Mouse (Mus musculus): ENCODE results near the gene Aes. TPM values are rescaled to one million over a fixed set of nuclear protein-coding genes. Genes with fewer than 3 reads are reported as not detected.

Aes gene
- polyA plus RNA-seq, 1 experiment from 2014 or later, result 429 TPM

DNA sequence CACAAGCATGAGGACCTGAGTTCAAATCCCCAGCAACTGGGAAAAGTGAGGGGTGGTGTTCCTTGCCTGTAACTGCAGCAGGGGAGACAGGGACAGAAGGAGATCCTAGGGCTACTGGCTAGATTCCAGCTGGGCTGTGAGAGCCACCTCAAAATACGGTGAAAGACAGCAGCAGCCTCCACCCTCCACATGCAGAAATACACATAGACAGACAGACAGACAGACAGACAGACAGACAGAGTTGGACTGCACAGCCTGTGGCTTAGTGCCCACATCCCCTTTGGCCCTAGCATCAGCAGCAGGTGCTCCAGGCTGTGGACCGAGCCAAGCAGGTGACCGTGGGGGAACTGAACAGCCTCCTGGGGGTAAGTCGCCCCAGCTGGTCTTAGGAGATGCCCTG is 20.7 kb downstream of the Aes start:
- DNase-seq (ENCODE audit: low spot score) (no peak), ATAC-seq (ENCODE audit: low FRiP score, low TSS enrichment) (no peak)
- 76% methylated on average over 4 of the region's 4 CpGs for WGBS
- Histone ChIP-seq H3K9ac (ENCODE audit: low read length) (no peak overlapping the region), H3K27ac (replicated peaks) (no peak overlapping the region), H3K4me2 (replicated peaks; ENCODE audit: low read depth) (no peak overlapping the region), H3K9me3 (ENCODE audit: control insufficient read depth, low read length) (no peaks in the 10 kb centered on the region), H3K4me3 (ENCODE audit: low read depth, low read length) (no peak overlapping the region), H3K27me3 (ENCODE audit: control insufficient read depth, insufficient read depth, low read length) (no peaks in the 10 kb centered on the region), H3K36me3 (ENCODE audit: control insufficient read depth, insufficient read depth, low read length) (no peaks in the 10 kb centered on the region), H3K4me1 (replicated peaks; ENCODE audit: control insufficient read depth, insufficient read depth) (peaks cover 4% of the 10 kb centered on the region; the same call in 1 of the 2 replicates)
- no peak for TF ChIP-seq CTCF (IDR thresholded peaks at IDR 0.05; ENCODE audit: low read depth)

DNA sequence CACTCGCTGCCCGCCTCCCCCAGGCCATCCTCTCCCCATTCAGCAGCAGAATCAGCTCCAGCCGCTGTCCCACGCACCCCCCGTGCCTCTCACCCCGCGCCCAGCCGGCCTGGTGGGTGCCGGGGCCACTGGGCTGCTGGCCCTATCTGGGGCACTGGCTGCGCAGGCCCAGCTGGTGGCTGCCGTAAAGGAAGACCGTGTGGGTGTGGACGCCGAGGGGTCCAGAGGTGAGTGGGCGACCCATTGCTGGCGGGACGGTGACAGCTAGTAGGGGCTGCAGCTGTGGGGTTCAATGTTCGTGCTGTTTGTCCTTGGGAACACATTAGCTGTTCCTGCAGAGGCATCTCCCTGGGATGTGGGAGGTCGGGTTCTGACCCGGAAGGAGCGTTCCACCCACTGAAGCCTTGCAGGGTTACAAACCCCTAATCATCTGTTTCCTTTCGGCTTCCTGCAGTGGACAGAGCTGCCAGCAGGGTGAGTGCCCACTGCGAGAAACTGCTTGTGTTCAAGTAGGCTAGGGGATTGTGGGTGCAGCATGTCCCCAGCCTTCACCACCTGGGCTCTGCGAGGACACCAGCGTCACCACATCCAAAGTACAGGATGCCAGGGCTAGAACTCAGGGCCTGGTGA is 21.3 kb downstream of the Aes start:
- Histone ChIP-seq H3K4me2 (replicated peaks; ENCODE audit: low read depth) (no peak overlapping the region), H3K9me3 (ENCODE audit: control insufficient read depth, low read length) (no peaks in the 10 kb centered on the region), H3K36me3 (ENCODE audit: control insufficient read depth, insufficient read depth, low read length) (no peaks in the 10 kb centered on the region), H3K27me3 (ENCODE audit: control insufficient read depth, insufficient read depth, low read length) (no peaks in the 10 kb centered on the region), H3K9ac (ENCODE audit: low read length) (no peak overlapping the region), H3K27ac (replicated peaks) (no peak overlapping the region), H3K4me1 (replicated peaks; ENCODE audit: control insufficient read depth, insufficient read depth) (peaks cover 2% of the 10 kb centered on the region; the same call in 1 of the 2 replicates), H3K4me3 (ENCODE audit: low read depth, low read length) (no peak overlapping the region)
- DNase-seq (ENCODE audit: low spot score) (no peak), ATAC-seq (ENCODE audit: low FRiP score, low TSS enrichment) (no peak)
- TF ChIP-seq EP300 (optimal IDR thresholded peaks at IDR 0.05) (no peak), CTCF (IDR thresholded peaks at IDR 0.05; ENCODE audit: low read depth) (peak; percentile 50)
- 63% methylated on average over 23 of the region's 25 CpGs for WGBS

DNA sequence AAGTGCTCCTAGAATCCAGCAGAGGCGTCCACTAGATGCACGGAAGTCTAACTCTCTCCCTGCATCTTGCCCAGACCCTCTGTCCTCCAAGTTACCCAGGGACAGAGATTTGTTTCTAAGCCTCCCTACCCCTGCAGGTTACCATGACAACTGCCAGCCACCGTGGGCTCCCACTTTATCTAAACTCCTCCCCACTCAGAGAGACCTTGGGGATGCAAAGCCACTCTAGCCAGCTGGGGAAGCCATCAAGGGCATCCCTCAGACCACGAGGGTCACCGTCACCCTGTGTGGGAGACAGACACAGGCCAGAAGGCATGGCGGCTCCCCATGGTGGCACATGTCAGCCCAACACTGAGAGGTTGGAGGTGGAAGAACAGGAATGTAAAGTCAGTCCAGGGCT is 24.1 kb downstream of the Aes start:
- Histone ChIP-seq H3K4me1 (replicated peaks; ENCODE audit: control insufficient read depth, insufficient read depth) (no peaks in the 10 kb centered on the region), H3K4me3 (ENCODE audit: low read depth, low read length) (no peak overlapping the region), H3K9me3 (ENCODE audit: control insufficient read depth, low read length) (no peaks in the 10 kb centered on the region), H3K27ac (replicated peaks) (no peak overlapping the region), H3K9ac (ENCODE audit: low read length) (no peak overlapping the region), H3K36me3 (ENCODE audit: control insufficient read depth, insufficient read depth, low read length) (no peaks in the 10 kb centered on the region), H3K4me2 (replicated peaks; ENCODE audit: low read depth) (no peak overlapping the region), H3K27me3 (ENCODE audit: control insufficient read depth, insufficient read depth, low read length) (no peaks in the 10 kb centered on the region)
- 57% methylated on average over 6 of the region's 6 CpGs for WGBS
- TF ChIP-seq CTCF (IDR thresholded peaks at IDR 0.05; ENCODE audit: low read depth), result no peak
- TF ChIP-seq EP300 (optimal IDR thresholded peaks at IDR 0.05), result no peak
- DNase-seq (ENCODE audit: low spot score), result no peak
- no peak for ATAC-seq (ENCODE audit: low FRiP score, low TSS enrichment)

DNA sequence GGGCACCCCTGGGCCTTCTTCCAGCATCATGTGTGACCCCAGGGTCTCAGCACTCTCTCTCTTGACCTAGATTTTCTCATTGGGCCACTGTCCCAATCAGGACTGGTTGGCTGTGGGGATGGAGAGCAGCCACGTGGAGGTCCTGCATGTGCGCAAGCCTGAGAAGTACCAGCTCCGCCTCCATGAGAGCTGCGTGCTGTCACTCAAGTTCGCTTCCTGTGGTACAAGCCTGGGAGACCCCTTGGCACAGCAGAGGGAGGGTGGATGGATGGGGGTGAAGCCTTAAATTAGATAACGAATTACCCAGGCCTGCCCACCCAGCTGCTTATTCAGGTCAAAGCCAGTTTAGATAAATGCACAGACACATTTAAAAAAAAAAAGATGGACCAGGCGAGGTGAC is 29.5 kb downstream of the Aes start:
- Histone ChIP-seq H3K4me3 (ENCODE audit: low read depth, low read length) (no peak overlapping the region), H3K4me1 (replicated peaks; ENCODE audit: control insufficient read depth, insufficient read depth) (no peaks in the 10 kb centered on the region), H3K36me3 (ENCODE audit: control insufficient read depth, insufficient read depth, low read length) (no peaks in the 10 kb centered on the region), H3K9me3 (ENCODE audit: control insufficient read depth, low read length) (no peaks in the 10 kb centered on the region), H3K27ac (replicated peaks) (no peak overlapping the region), H3K27me3 (ENCODE audit: control insufficient read depth, insufficient read depth, low read length) (no peaks in the 10 kb centered on the region), H3K4me2 (replicated peaks; ENCODE audit: low read depth) (no peak overlapping the region), H3K9ac (ENCODE audit: low read length) (no peak overlapping the region)
- no peak for TF ChIP-seq EP300 (optimal IDR thresholded peaks at IDR 0.05)
- TF ChIP-seq CTCF (IDR thresholded peaks at IDR 0.05; ENCODE audit: low read depth), result no peak
- DNase-seq (ENCODE audit: low spot score) (no peak), ATAC-seq (ENCODE audit: low FRiP score, low TSS enrichment) (no peak)
- WGBS, result 70% methylated on average over 7 of the region's 7 CpGs

DNA sequence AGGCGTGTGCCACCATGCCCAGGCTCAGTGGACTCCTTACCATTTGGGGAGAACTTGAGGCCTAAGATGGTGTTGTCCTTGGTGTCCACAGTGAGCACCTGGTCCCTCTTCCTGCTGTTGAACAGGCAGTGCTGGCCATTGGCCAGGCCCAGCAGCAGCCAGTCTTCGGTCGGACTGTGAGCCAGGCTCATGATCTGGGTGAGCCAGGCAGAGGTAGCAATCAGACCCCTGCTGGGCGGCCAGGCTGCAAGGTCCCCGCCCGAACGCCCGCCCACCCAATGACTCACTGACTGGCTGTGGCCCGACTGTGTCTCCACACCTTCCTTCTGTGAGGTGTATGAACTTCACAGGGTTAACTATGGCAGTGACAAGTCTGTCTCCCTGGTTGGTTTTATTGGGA is 32.6 kb downstream of the Aes start:
- 42% methylated on average over 9 of the region's 9 CpGs for WGBS

DNA sequence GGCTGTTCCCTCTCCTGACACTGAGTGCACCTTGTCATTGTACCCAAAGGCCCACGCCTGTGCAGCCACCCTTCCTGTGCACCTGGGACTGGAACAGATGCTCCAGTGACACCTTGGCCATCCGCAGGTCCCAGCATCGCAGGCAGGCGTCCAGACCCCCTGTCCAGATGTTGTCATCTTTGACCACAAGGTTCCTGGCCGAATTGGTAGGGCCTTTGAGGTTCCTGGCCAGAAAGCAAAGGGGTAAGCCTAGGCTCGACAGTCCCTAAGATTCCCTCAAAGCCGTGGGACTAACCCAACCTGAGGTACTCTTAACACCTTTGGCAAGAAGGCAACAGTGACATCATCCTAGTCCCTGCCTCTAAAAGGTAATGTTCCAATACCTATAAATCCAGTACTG is 33.3 kb downstream of the Aes start:
- 80% methylated on average over 7 of the region's 7 CpGs for WGBS
- Histone ChIP-seq H3K36me3 (ENCODE audit: control insufficient read depth, insufficient read depth, low read length) (no peaks in the 10 kb centered on the region), H3K27ac (replicated peaks) (no peak overlapping the region), H3K9me3 (ENCODE audit: control insufficient read depth, low read length) (no peaks in the 10 kb centered on the region), H3K27me3 (ENCODE audit: control insufficient read depth, insufficient read depth, low read length) (no peaks in the 10 kb centered on the region), H3K4me3 (ENCODE audit: low read depth, low read length) (no peak overlapping the region), H3K4me2 (replicated peaks; ENCODE audit: low read depth) (no peak overlapping the region), H3K4me1 (replicated peaks; ENCODE audit: control insufficient read depth, insufficient read depth) (0 out of 2 replicates have a peak, but pooled peaks cover 2% of the 10 kb centered on the region), H3K9ac (ENCODE audit: low read length) (no peak overlapping the region)
- DNase-seq (ENCODE audit: low spot score) (no peak), ATAC-seq (ENCODE audit: low FRiP score, low TSS enrichment) (no peak)
- TF ChIP-seq CTCF (IDR thresholded peaks at IDR 0.05; ENCODE audit: low read depth), result no peak
- TF ChIP-seq EP300 (optimal IDR thresholded peaks at IDR 0.05), result no peak

More for the DNA sequence above, 32.6 kb downstream of the Aes start:
- no peaks in the 10 kb centered on the region for H3K36me3 ChIP-seq (ENCODE audit: control insufficient read depth, insufficient read depth, low read length)
- H3K9me3 ChIP-seq (ENCODE audit: control insufficient read depth, low read length), result no peaks in the 10 kb centered on the region
- DNase-seq (ENCODE audit: low spot score) (peak; percentile 35), ATAC-seq (ENCODE audit: low FRiP score, low TSS enrichment) (peak; percentile 11; the same call in 1 of the 2 replicates)
- no peak overlapping the region for H3K27ac ChIP-seq (replicated peaks)
- no peak overlapping the region for H3K4me3 ChIP-seq (ENCODE audit: low read depth, low read length)
- H3K9ac ChIP-seq (ENCODE audit: low read length), result no peak overlapping the region
- TF ChIP-seq EP300 (optimal IDR thresholded peaks at IDR 0.05), result no peak
- TF ChIP-seq CTCF (IDR thresholded peaks at IDR 0.05; ENCODE audit: low read depth), result no peak
- H3K4me2 ChIP-seq (replicated peaks; ENCODE audit: low read depth), result no peak overlapping the region
- H3K4me1 ChIP-seq (replicated peaks; ENCODE audit: control insufficient read depth, insufficient read depth), result 0 out of 2 replicates have a peak, but pooled peaks cover 2% of the 10 kb centered on the region
- H3K27me3 ChIP-seq (ENCODE audit: control insufficient read depth, insufficient read depth, low read length), result no peaks in the 10 kb centered on the region
